Mouse (Mus musculus) liver, embryonic 14.5 days (tissue): ENCODE measurements at regions not wholly inside any gene's neighbourhood (a gene's known extent, or its start where the extent isn't known, plus 50 kb on each side); places are given as distances from the start of the nearest gene placed in this dataset.
A peak's percentile ranks its signal among the peaks of the same experiment; 100 is the strongest.

Experiments
- ATAC-seq: fragments of 200-750 bp; cut with Nextera tagmentation; 2 replicates; pipeline ENCODE4 v1.8.0; 2017; ENCODE audit warnings: moderate number of reproducible peaks, mild to moderate bottlenecking, moderate library complexity; ENCODE audit not compliant: insufficient read depth
- DNase-seq, 3 experiments: peaks; one replicate each; pipeline ENCODE4 v3.0.0-alpha.2; 2012 to 2013; ENCODE audit warnings: low read depth in 3 of 3, low spot score in 3 of 3
- H3K27ac ChIP-seq: fragments of 300-500 bp; sonication (generic); 2 replicates; pipeline ENCODE4 v1.5.1; 2014; ENCODE audit warnings: moderate library complexity, mild to moderate bottlenecking, control low read depth, inconsistent platforms
- H3K27me3 ChIP-seq: fragments of 300-500 bp; sonication (generic); 2 replicates; pipeline ENCODE4 v1.6.1; 2014; ENCODE audit warnings: mild to moderate bottlenecking, low read length, moderate library complexity; ENCODE audit not compliant: control insufficient read depth, insufficient read depth
- H3K36me3 ChIP-seq: fragments of 300-500 bp; sonication (generic); replicated peaks from 2 replicates; pipeline ENCODE4 v1.6.1; 2014; ENCODE audit warnings: low read depth; ENCODE audit not compliant: control insufficient read depth, insufficient read depth
- H3K4me1 ChIP-seq, 2 experiments: fragments of 200-500 bp in 1 of 2; fragments of 300-500 bp in 1 of 2; sonication (generic) in 1 of 2; replicated peaks; 2 replicates each; pipeline ENCODE4 v1.6.1; 2012 to 2014; ENCODE audit warnings: antibody characterized with exemption in 1 of 2, inconsistent platforms in 1 of 2, low read length in 1 of 2; ENCODE audit not compliant: control insufficient read depth in 2 of 2, insufficient read depth in 2 of 2
- H3K4me2 ChIP-seq: fragments of 300-500 bp; sonication (generic); 2 replicates; pipeline ENCODE4 v1.6.1; 2014; ENCODE audit warnings: low read depth, mild to moderate bottlenecking, control low read depth, moderate library complexity
- H3K4me3 ChIP-seq, 2 experiments: fragments of 200-500 bp in 1 of 2; fragments of 300-500 bp in 1 of 2; sonication (generic) in 1 of 2; 2 replicates each; pipeline ENCODE4 v1.5.1; 2012 to 2014; ENCODE audit warnings: low read depth in 2 of 2, low read length in 2 of 2, mild to moderate bottlenecking in 2 of 2, control low read depth in 1 of 2, inconsistent platforms in 1 of 2, moderate library complexity in 1 of 2; ENCODE audit not compliant: insufficient read depth in 1 of 2
- H3K9ac ChIP-seq: fragments of 300-500 bp; sonication (generic); replicated peaks from 2 replicates; pipeline ENCODE4 v1.6.1; 2014; ENCODE audit warnings: mild to moderate bottlenecking, control low read depth, moderate library complexity
- H3K9me3 ChIP-seq: fragments of 300-500 bp; sonication (generic); 2 replicates; pipeline ENCODE4 v1.6.1; 2016; ENCODE audit warnings: low read length, mixed read lengths; ENCODE audit not compliant: control insufficient read depth
- CTCF ChIP-seq: IDR thresholded peaks from 2 replicates; pipeline ENCODE4 v1.5.1; 2016; ENCODE audit warnings: antibody characterized with exemption, low read depth, control low read depth
- EP300 ChIP-seq: IDR thresholded peaks from 2 replicates; pipeline ENCODE4 v1.6.1; 2016; ENCODE audit warnings: antibody characterized with exemption, low read depth
- WGBS: fragments of 180-500 bp; shearing (Covaris S2); extraction: QIAGEN DNeasy Blood & Tissue Kit; methylation state at CpG from one replicate; pipeline ENCODE4 v1.1.7; 2014; ENCODE audit not compliant: insufficient replicate concordance; 5-methylcytosine and 5-hydroxymethylcytosine counted together

GRCm38 (mm10) chr3:127987583-127987982 is 91.5 kb upstream of the Fam241a start:
- no peak overlapping the region for H3K4me3 ChIP-seq
- no peak for ATAC-seq
- no peaks in the 10 kb centered on the region for H3K9me3 ChIP-seq
- H3K27ac ChIP-seq = no peak overlapping the region
- TF ChIP-seq EP300 = no peak
- TF ChIP-seq CTCF = no peak
- no peak for DNase-seq
- 56% methylated on average over 6 of the region's 6 CpGs for WGBS
- no peaks in the 10 kb centered on the region for H3K27me3 ChIP-seq
- H3K9ac ChIP-seq = no peak overlapping the region
- no peaks in the 10 kb centered on the region for H3K36me3 ChIP-seq
- H3K4me2 ChIP-seq = no peak overlapping the region
- H3K4me1 ChIP-seq = no peaks in the 10 kb centered on the region

GRCm38 (mm10) chr3:127985165-127985564 is 89.0 kb upstream of the Fam241a start:
- DNase-seq = no peak
- Histone ChIP-seq H3K27ac (no peak overlapping the region), H3K9me3 (no peaks in the 10 kb centered on the region), H3K4me2 (no peak overlapping the region), H3K9ac (no peak overlapping the region), H3K27me3 (no peaks in the 10 kb centered on the region), H3K4me3 (no peak overlapping the region), H3K36me3 (no peaks in the 10 kb centered on the region), H3K4me1 (no peaks in the 10 kb centered on the region)
- no peak for ATAC-seq
- TF ChIP-seq CTCF = no peak
- no peak for TF ChIP-seq EP300
- WGBS = 66% methylated on average over 3 of the region's 3 CpGs

GRCm38 (mm10) chr3:127977240-127977639 is 81.1 kb upstream of the Fam241a start:
- H3K4me1 ChIP-seq = no peaks in the 10 kb centered on the region
- ATAC-seq (no peak), DNase-seq (no peak)
- 55% methylated on average over 6 of the region's 6 CpGs for WGBS
- no peak for TF ChIP-seq EP300
- no peak for TF ChIP-seq CTCF
- H3K9ac ChIP-seq = no peak overlapping the region
- H3K4me3 ChIP-seq = no peak overlapping the region
- H3K27me3 ChIP-seq = no peaks in the 10 kb centered on the region
- no peaks in the 10 kb centered on the region for H3K9me3 ChIP-seq
- no peaks in the 10 kb centered on the region for H3K36me3 ChIP-seq
- no peak overlapping the region for H3K27ac ChIP-seq
- H3K4me2 ChIP-seq = no peak overlapping the region

GRCm38 (mm10) chr3:127970891-127971290 is 74.8 kb upstream of the Fam241a start:
- WGBS = 6% methylated on average over 5 of the region's 5 CpGs
- Histone ChIP-seq H3K27ac (no peak overlapping the region), H3K9ac (no peak overlapping the region), H3K27me3 (no peaks in the 10 kb centered on the region), H3K36me3 (no peaks in the 10 kb centered on the region), H3K4me3 (no peak overlapping the region), H3K4me2 (no peak overlapping the region), H3K4me1 (no peaks in the 10 kb centered on the region), H3K9me3 (no peaks in the 10 kb centered on the region)
- TF ChIP-seq EP300 (no peak), CTCF (peak; percentile 85)
- DNase-seq (peak; percentile 7 to 24 (median 7)), ATAC-seq (no peak)

GRCm38 (mm10) chr3:127967170-127967569 is 71.0 kb upstream of the Fam241a start:
- ATAC-seq = no peak
- Histone ChIP-seq H3K27me3 (no peaks in the 10 kb centered on the region), H3K36me3 (no peaks in the 10 kb centered on the region), H3K4me1 (no peaks in the 10 kb centered on the region), H3K27ac (no peak overlapping the region), H3K9me3 (no peaks in the 10 kb centered on the region), H3K4me2 (no peak overlapping the region), H3K4me3 (no peak overlapping the region), H3K9ac (no peak overlapping the region)
- DNase-seq = no peak
- 64% methylated on average over 10 of the region's 10 CpGs for WGBS
- TF ChIP-seq EP300 (no peak), CTCF (no peak)
